Mouse (Mus musculus) heart, adult 2 months (tissue): ENCODE measurements around the gene Gm9736. TPM values are rescaled to one million over a fixed set of nuclear protein-coding genes. Genes with fewer than 3 reads are reported as not detected.
A peak's percentile ranks its signal among the peaks of the same experiment; 100 is the strongest.
"Not testable (repeated sequence)": the region's sequence is repeated elsewhere in the genome, so short reads cannot be mapped to it uniquely, and the experiment has no call there.

Experiments used
- DNase-seq, 2 experiments: peaks; one replicate each; pipeline ENCODE4 v3.0.0; 2021
- H3K27ac ChIP-seq: fragments of 200-600 bp; 2 replicates; pipeline ENCODE4 v1.8.1; 2022
- H3K27me3 ChIP-seq: fragments of 200-500 bp; 2 replicates; pipeline ENCODE4 v1.6.1; 2012; ENCODE audit warnings: mild to moderate bottlenecking, low read length, inconsistent platforms, mixed read lengths; ENCODE audit not compliant: control insufficient read depth, insufficient read depth
- H3K36me3 ChIP-seq: fragments of 200-500 bp; 2 replicates; pipeline ENCODE4 v1.6.1; 2012; ENCODE audit warnings: low read length, inconsistent platforms; ENCODE audit not compliant: control insufficient read depth, insufficient read depth
- H3K4me1 ChIP-seq: fragments of 200-500 bp; 2 replicates; pipeline ENCODE4 v1.6.1; 2011; ENCODE audit warnings: low read length; ENCODE audit not compliant: control insufficient read depth, insufficient read depth
- H3K4me3 ChIP-seq: fragments of 200-600 bp; 2 replicates; pipeline ENCODE4 v1.8.1; 2022
- H3K79me2 ChIP-seq: fragments of 200-500 bp; replicated peaks from 2 replicates; pipeline ENCODE4 v1.6.1; 2012; ENCODE audit warnings: mild to moderate bottlenecking, inconsistent platforms, low read length, moderate library complexity, mixed read lengths; ENCODE audit not compliant: control insufficient read depth, insufficient read depth
- H3K9ac ChIP-seq: fragments of 200-500 bp; 2 replicates; pipeline ENCODE4 v1.6.1; 2012; ENCODE audit warnings: low read depth, mild to moderate bottlenecking, control low read depth, inconsistent platforms, low read length, mixed read lengths
- CTCF ChIP-seq: fragments of 200-600 bp; IDR thresholded peaks from 2 replicates; pipeline ENCODE4 v1.8.1; 2022; ENCODE audit warnings: antibody characterized with exemption, mild to moderate bottlenecking, moderate library complexity
- EP300 ChIP-seq: fragments of 200-500 bp; IDR thresholded peaks from 2 replicates; pipeline ENCODE4 v1.6.1; 2011; ENCODE audit warnings: low read depth, low read length, control low read depth; ENCODE audit not compliant: insufficient read depth
- POLR2A ChIP-seq: fragments of 200-500 bp; IDR thresholded peaks from 2 replicates; pipeline ENCODE4 v1.6.1; 2011; ENCODE audit warnings: mild to moderate bottlenecking, low read depth, low read length, control low read depth; ENCODE audit not compliant: insufficient read depth
- WGBS: fragments of 180-500 bp; shearing (Covaris S2); methylation state at CpG from one replicate; pipeline ENCODE4 v1.1.7; 2018; 5-methylcytosine and 5-hydroxymethylcytosine counted together
- intact Hi-C: fragments of 180-260 bp; cut with DNase I; formaldehyde crosslinking; loops from one replicate; pipeline ENCODE4 v1.15.1; 2025
- long read RNA-seq: library from polyadenylated mRNA; stranded (forward); transcript quantifications from one replicate; pipeline ENCODE4 v2.0.0, GENCODE M21; 2021
- polyA plus RNA-seq: library from polyadenylated mRNA; depleted of rRNA; stranded (reverse); fragments of >200 nt; gene quantifications from 2 replicates; pipeline ENCODE4 v1.2.3, GENCODE M21; 2012; rRNA removed
- total RNA-seq, 2 experiments: library from RNA; stranded (reverse); gene quantifications; 2 replicates each; pipeline ENCODE4 v1.2.3; 2021

The Gm9736 gene
- not detected for total RNA-seq
- not detected in 2 replicates for polyA plus RNA-seq
- long read RNA-seq: 0 reads

GRCm38 (mm10) chr10:77751254-77751653 is at the start of gene Gm9736:
Gm9736 (minus strand) TSS chr10:77751354.
- H3K4me3 ChIP-seq, H3K27me3 ChIP-seq, H3K9ac ChIP-seq, H3K36me3 ChIP-seq, H3K4me1 ChIP-seq, H3K27ac ChIP-seq, intact Hi-C loops, DNase-seq, H3K79me2 ChIP-seq: not testable (repeated sequence)
- 45% methylated on average over 1 of the region's 1 CpGs for WGBS

GRCm38 (mm10) chr10:77798921-77799508 is 47.9 kb upstream of the Gm9736 start, which contains the start of gene Gm19668:
Gm19668 (minus strand) TSS chr10:77799133.
- Histone ChIP-seq H3K4me3 (no peak within 1 kb of the TSS), H3K27ac (no peak within 1 kb of the TSS)
- WGBS: 71% methylated on average over 8 of the region's 8 CpGs

GRCm38 (mm10) chr10:77798164-77798920 is 47.2 kb upstream of the Gm9736 start:
- 57% methylated on average over 3 of the region's 3 CpGs for WGBS
- intact Hi-C loops: loop anchor here (5.0 kb wide), 1 partner anchor 171 kb away; no protein-coding TSS in a partner anchor

More at GRCm38 (mm10) chr10:77798921-77799508, 47.9 kb upstream of the Gm9736 start, which contains the start of gene Gm19668:
- H3K36me3 ChIP-seq: no peaks in the 10 kb centered on the region
- H3K9ac ChIP-seq: no peak within 1 kb of the TSS
- TF ChIP-seq CTCF (no peak), POLR2A (no peak), EP300 (no peak)
- no peak for DNase-seq
- no peaks in the 10 kb centered on the region for H3K4me1 ChIP-seq
- no peaks in the 10 kb centered on the region for H3K27me3 ChIP-seq
- intact Hi-C loops: loop anchor here (5.0 kb wide), 1 partner anchor 172 kb away; no protein-coding TSS in a partner anchor
- H3K79me2 ChIP-seq: no peaks in the 10 kb centered on the region

GRCm38 (mm10) chr10:77797677-77798076 is 46.5 kb upstream of the Gm9736 start:
- DNase-seq: no peak
- H3K4me1 ChIP-seq: no peaks in the 10 kb centered on the region; the same call in 1 of the 2 replicates
- H3K27me3 ChIP-seq: no peaks in the 10 kb centered on the region
- no peaks in the 10 kb centered on the region for H3K79me2 ChIP-seq
- no peak overlapping the region for H3K4me3 ChIP-seq
- no peak for TF ChIP-seq POLR2A
- no peak for TF ChIP-seq CTCF
- TF ChIP-seq EP300: no peak
- 8% methylated on average over 3 of the region's 3 CpGs for WGBS
- H3K36me3 ChIP-seq: no peaks in the 10 kb centered on the region
- H3K27ac ChIP-seq: no peak overlapping the region
- H3K9ac ChIP-seq: no peak overlapping the region
- intact Hi-C loops: loop anchor here (5.0 kb wide), 1 partner anchor 170 kb away; no protein-coding TSS in a partner anchor

More at GRCm38 (mm10) chr10:77798164-77798920, 47.2 kb upstream of the Gm9736 start:
- H3K27me3 ChIP-seq, H3K4me3 ChIP-seq, H3K36me3 ChIP-seq, H3K9ac ChIP-seq, H3K79me2 ChIP-seq, DNase-seq, H3K27ac ChIP-seq, H3K4me1 ChIP-seq: not testable (repeated sequence)

- Histone ChIP-seq H3K36me3 (no peaks in the 10 kb centered on the region), H3K4me1 (no peaks in the 10 kb centered on the region; the same call in 1 of the 2 replicates), H3K9ac (no peak within 1 kb of the TSS), H3K79me2 (no peaks in the 10 kb centered on the region), H3K4me3 (no peak within 1 kb of the TSS), H3K27ac (no peak within 1 kb of the TSS), H3K27me3 (no peaks in the 10 kb centered on the region)
- no peak for TF ChIP-seq EP300
- TF ChIP-seq CTCF: no peak
- TF ChIP-seq POLR2A: no peak
- intact Hi-C loops: loop anchor here (5.0 kb wide), 1 partner anchor 168 kb away; no protein-coding TSS in a partner anchor
- no peak for DNase-seq
- WGBS: 48% methylated on average over 2 of the region's 2 CpGs
Measured at GRCm38 (mm10) chr10:77794976-77795375, 43.8 kb upstream of the Gm9736 start, which contains the start of gene Gm9639. Gm9639 (minus strand) TSS chr10:77795076.

GRCm38 (mm10) chr10:77788621-77789020 is 37.5 kb upstream of the Gm9736 start:
- no peak overlapping the region for H3K9ac ChIP-seq
- no peak for DNase-seq
- H3K27me3 ChIP-seq: no peaks in the 10 kb centered on the region
- TF ChIP-seq CTCF (no peak), POLR2A (no peak), EP300 (no peak)
- 68% methylated on average over 2 of the region's 2 CpGs for WGBS
- H3K4me1 ChIP-seq: no peaks in the 10 kb centered on the region; the same call in 1 of the 2 replicates
- intact Hi-C loops: no loop called here
- no peak overlapping the region for H3K4me3 ChIP-seq
- H3K36me3 ChIP-seq: no peaks in the 10 kb centered on the region
- no peak overlapping the region for H3K27ac ChIP-seq
- no peaks in the 10 kb centered on the region for H3K79me2 ChIP-seq

GRCm38 (mm10) chr10:77787876-77788275 is 36.7 kb upstream of the Gm9736 start, which contains the start of gene Gm7137:
Gm7137 (minus strand) TSS chr10:77788200.
- H3K27me3 ChIP-seq, H3K27ac ChIP-seq, intact Hi-C loops, H3K4me3 ChIP-seq, H3K36me3 ChIP-seq, H3K4me1 ChIP-seq, H3K79me2 ChIP-seq, H3K9ac ChIP-seq: not testable (repeated sequence)
- peak; percentile 29 to 56 for DNase-seq
- 45% methylated on average over 1 of the region's 1 CpGs for WGBS

- DNase-seq, H3K9ac ChIP-seq, H3K27me3 ChIP-seq, H3K36me3 ChIP-seq, H3K4me1 ChIP-seq, H3K79me2 ChIP-seq, intact Hi-C loops, H3K4me3 ChIP-seq, H3K27ac ChIP-seq: not testable (repeated sequence)
- WGBS: 72% methylated on average over 3 of the region's 3 CpGs
Measured at GRCm38 (mm10) chr10:77783396-77783795, 32.2 kb upstream of the Gm9736 start.
